Mouse (Mus musculus): ENCODE results near the gene 1700028P14Rik.

GRCm38 (mm10) chr19:23607951-23608350, 44.7 kb downstream of the 1700028P14Rik start:
- no peak for TF ChIP-seq CTCF (IDR thresholded peaks at IDR 0.05; ENCODE audit: insufficient read depth, low read length)
- TF ChIP-seq POLR2A (IDR thresholded peaks at IDR 0.05; ENCODE audit: borderline replicate concordance, extremely low read depth, low read depth, low read length) = no peak

All from lung, adult 2 months (tissue).